Mouse (Mus musculus) neural tube, embryonic 14.5 days (tissue): ENCODE measurements at regions not wholly inside any gene's neighbourhood (a gene's known extent, or its start where the extent isn't known, plus 50 kb on each side); places are given as distances from the start of the nearest gene placed in this dataset.
"Not testable (repeated sequence)": the region's sequence is repeated elsewhere in the genome, so short reads cannot be mapped to it uniquely, and the experiment has no call there.

ENCODE experiments used
- ATAC-seq: fragments of 200-750 bp; cut with Nextera tagmentation; 2 replicates; pipeline ENCODE4 v1.8.0; 2017; ENCODE audit warnings: low read depth, mild to moderate bottlenecking, moderate TSS enrichment, moderate library complexity
- H3K27ac ChIP-seq: fragments of 300-500 bp; sonication (generic); 2 replicates; pipeline ENCODE4 v1.5.1; 2014; ENCODE audit warnings: low read depth, mild to moderate bottlenecking, control low read depth, low read length, moderate library complexity, mixed read lengths
- H3K27me3 ChIP-seq: fragments of 300-500 bp; sonication (generic); 2 replicates; pipeline ENCODE4 v1.6.1; 2014; ENCODE audit warnings: low read length; ENCODE audit not compliant: control insufficient read depth, insufficient read depth
- H3K36me3 ChIP-seq: fragments of 300-500 bp; sonication (generic); 2 replicates; pipeline ENCODE4 v1.6.1; 2014; ENCODE audit warnings: low read length, mixed read lengths; ENCODE audit not compliant: control insufficient read depth, insufficient read depth
- H3K4me1 ChIP-seq: fragments of 300-500 bp; sonication (generic); 2 replicates; pipeline ENCODE4 v1.6.1; 2014; ENCODE audit warnings: low read length; ENCODE audit not compliant: control insufficient read depth, insufficient read depth
- H3K4me2 ChIP-seq: fragments of 300-500 bp; sonication (generic); 2 replicates; pipeline ENCODE4 v1.6.1; 2014; ENCODE audit warnings: mild to moderate bottlenecking, low read depth, low read length, control low read depth
- H3K4me3 ChIP-seq: fragments of 300-500 bp; sonication (generic); 2 replicates; pipeline ENCODE4 v1.5.1; 2014; ENCODE audit warnings: low read depth, low read length, control low read depth, mixed read lengths
- H3K9ac ChIP-seq: fragments of 300-500 bp; sonication (generic); replicated peaks from 2 replicates; pipeline ENCODE4 v1.6.1; 2014; ENCODE audit warnings: low read depth, mild to moderate bottlenecking, control low read depth, low read length, mixed read lengths
- H3K9me3 ChIP-seq: fragments of 300-500 bp; sonication (generic); 2 replicates; pipeline ENCODE4 v1.6.1; 2016; ENCODE audit warnings: low read length; ENCODE audit not compliant: control insufficient read depth
- WGBS: fragments of 180-500 bp; shearing (Covaris S2); extraction: QIAGEN DNeasy Blood & Tissue Kit; methylation state at CpG from one replicate; pipeline ENCODE4 v1.1.7; 2014; 5-methylcytosine and 5-hydroxymethylcytosine counted together

DNA sequence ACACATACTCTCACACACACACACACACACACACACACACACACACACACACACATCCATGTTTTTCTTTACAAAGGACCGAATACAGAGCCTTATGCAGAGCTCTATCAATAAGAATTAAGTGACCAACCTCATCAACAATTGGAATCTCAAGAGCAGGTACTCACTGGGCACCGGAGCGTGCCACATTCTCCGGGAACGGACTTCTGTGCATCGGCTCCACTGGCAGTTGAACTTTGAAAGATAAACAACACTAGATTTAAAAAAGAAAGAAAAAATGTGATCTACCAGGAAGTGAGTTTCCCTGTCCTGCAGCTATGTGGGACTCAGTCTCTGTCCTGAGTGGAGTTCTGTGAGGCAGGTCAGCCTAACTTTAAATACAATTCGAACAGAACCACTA, 327.5 kb upstream of the Irx2 start:
- peaks cover 8% of the 10 kb centered on the region for H3K27me3 ChIP-seq
- H3K4me2 ChIP-seq: no peak overlapping the region
- no peak for ATAC-seq
- no peaks in the 10 kb centered on the region for H3K36me3 ChIP-seq
- H3K4me3 ChIP-seq: no peak overlapping the region
- H3K9ac ChIP-seq: no peak overlapping the region
- no peak overlapping the region for H3K27ac ChIP-seq
- WGBS: 72% methylated on average over 7 of the region's 7 CpGs
- no peaks in the 10 kb centered on the region for H3K9me3 ChIP-seq
- peaks cover 10% of the 10 kb centered on the region for H3K4me1 ChIP-seq

- Histone ChIP-seq H3K4me2 (peak overlapping the region; percentile 16; the same call in 1 of the 2 replicates), H3K36me3 (no peaks in the 10 kb centered on the region), H3K9ac (no peak overlapping the region), H3K27me3 (peaks cover 6% of the 10 kb centered on the region), H3K4me3 (no peak overlapping the region), H3K27ac (no peak overlapping the region), H3K9me3 (no peaks in the 10 kb centered on the region), H3K4me1 (peaks cover 10% of the 10 kb centered on the region)
- 53% methylated on average over 15 of the region's 15 CpGs for WGBS
- no peak for ATAC-seq
These were observed 326.8 kb upstream of the Irx2 start for GRCm38 (mm10) chr13:72301841-72302240.

GRCm38 (mm10) chr13:72302436-72303125, 326.0 kb upstream of the Irx2 start:
- peaks cover 1% of the 10 kb centered on the region; the same call in 1 of the 2 replicates for H3K27me3 ChIP-seq
- no peaks in the 10 kb centered on the region for H3K9me3 ChIP-seq
- H3K4me2 ChIP-seq: peak overlapping the region; percentile 16; the same call in 1 of the 2 replicates
- no peaks in the 10 kb centered on the region for H3K36me3 ChIP-seq
- H3K27ac ChIP-seq: no peak overlapping the region
- WGBS: 62% methylated on average over 19 of the region's 19 CpGs
- H3K4me3 ChIP-seq: no peak overlapping the region
- no peak overlapping the region for H3K9ac ChIP-seq
- ATAC-seq: no peak
- peaks cover 10% of the 10 kb centered on the region for H3K4me1 ChIP-seq

GRCm38 (mm10) chr13:72303126-72303760, 325.4 kb upstream of the Irx2 start:
- Histone ChIP-seq H3K9ac (no peak overlapping the region), H3K9me3 (no peaks in the 10 kb centered on the region), H3K27ac (no peak overlapping the region), H3K4me3 (no peak overlapping the region), H3K4me1 (peaks cover 10% of the 10 kb centered on the region), H3K36me3 (no peaks in the 10 kb centered on the region), H3K27me3 (no peaks in the 10 kb centered on the region; the same call in 1 of the 2 replicates), H3K4me2 (no peak overlapping the region)
- ATAC-seq: no peak
- 30% methylated on average over 15 of the region's 15 CpGs for WGBS

- Histone ChIP-seq H3K27ac (no peak overlapping the region), H3K36me3 (no peaks in the 10 kb centered on the region), H3K4me2 (no peak overlapping the region), H3K27me3 (no peaks in the 10 kb centered on the region), H3K4me3 (no peak overlapping the region), H3K9ac (no peak overlapping the region), H3K4me1 (no peaks in the 10 kb centered on the region), H3K9me3 (no peaks in the 10 kb centered on the region; the same call in 1 of the 2 replicates)
- 67% methylated on average over 10 of the region's 10 CpGs for WGBS
- ATAC-seq: no peak
These were observed 304.5 kb upstream of the Irx2 start for GRCm38 (mm10) chr13:72324041-72324690.

DNA sequence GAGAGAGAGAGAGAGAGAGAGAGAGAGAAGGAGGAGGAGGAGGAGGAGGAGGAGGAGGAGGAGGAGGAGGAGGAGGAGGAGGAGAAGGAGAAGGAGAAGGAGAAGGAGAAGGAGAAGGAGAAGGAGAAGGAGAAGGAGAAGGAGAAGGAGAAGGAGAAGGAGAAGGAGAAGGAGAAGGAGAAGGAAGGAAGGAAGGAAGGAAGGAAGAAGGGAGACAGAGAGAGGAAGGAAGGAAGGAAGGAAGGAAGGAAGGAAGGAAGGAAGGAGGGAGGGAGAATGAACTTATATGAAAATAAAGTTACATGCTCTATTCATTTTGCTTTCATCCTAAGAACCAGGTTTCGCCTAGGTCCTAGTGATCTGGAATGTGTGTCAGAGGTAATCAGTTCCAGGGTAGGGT, 302.4 kb upstream of the Irx2 start:
- not testable (repeated sequence) for H3K27ac ChIP-seq, H3K9ac ChIP-seq, H3K9me3 ChIP-seq, H3K27me3 ChIP-seq, H3K4me2 ChIP-seq, H3K36me3 ChIP-seq, H3K4me1 ChIP-seq, H3K4me3 ChIP-seq, ATAC-seq
- WGBS: 84% methylated on average over 1 of the region's 1 CpGs

DNA sequence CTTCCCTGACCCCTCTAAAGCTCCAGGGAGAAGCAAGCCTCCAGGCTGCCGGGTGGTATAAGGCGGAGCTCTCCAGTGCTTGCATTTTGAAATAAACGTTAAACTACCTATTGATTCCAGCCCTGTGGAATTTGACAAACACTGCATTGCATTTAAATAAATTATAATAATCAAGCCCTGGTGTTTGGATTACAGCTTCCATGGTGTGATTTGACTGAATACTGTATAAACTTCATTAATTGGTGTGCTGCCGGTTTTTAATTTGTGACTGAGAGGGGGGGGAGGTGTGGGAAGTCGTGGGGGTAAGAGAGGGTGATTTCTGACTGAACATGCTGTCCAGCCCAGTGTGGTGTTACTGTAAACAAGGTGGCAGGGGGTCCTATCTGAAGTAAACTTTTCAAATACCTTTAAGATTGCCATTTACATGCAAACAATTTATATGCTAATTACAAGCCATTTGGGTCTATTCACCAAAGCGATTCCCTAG, 282.9 kb upstream of the Irx2 start:
- ATAC-seq: peak; percentile 45; the same call in 1 of the 2 replicates

DNA sequence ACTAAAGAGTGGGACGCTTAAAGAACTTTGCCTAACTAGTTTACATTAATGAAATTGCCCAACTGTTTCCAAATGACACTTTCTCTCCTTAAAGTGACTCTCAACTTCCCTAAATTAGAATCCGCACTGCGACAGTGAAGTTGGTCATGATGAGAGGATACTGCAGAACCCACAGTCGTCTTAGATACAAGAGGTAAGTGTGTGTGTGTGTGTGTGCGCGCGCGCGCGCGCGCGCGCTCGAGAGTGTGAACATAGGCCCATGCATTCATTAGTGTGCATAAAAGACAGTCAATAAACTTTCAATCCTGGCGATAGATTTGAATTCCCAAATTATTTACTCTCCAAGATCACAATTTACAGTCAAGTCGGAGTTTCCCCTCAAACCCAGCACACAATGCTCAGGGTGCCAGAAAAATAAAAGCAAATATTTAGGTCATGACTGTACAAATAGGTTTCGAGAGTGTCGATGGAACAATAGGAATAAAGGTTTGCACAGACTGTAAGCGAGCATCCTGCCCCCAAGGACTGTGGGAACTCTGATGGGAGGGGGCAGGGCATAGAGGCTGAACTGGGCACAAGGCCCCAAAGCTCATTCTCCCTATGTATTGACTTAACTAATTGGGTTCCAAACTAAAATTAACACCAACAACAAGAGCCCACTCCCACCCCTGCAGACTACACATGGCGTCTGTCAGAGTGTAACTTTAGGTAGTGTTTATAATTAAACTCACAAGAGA, 282.2 kb upstream of the Irx2 start:
- whole genome bisulfite sequencing: 10% methylated on average over 21 of the region's 21 CpGs
- Histone ChIP-seq H3K4me1 (peaks cover 5% of the 10 kb centered on the region; the same call in 1 of the 2 replicates), H3K36me3 (no peaks in the 10 kb centered on the region), H3K9ac (no peak overlapping the region), H3K27ac (no peak overlapping the region), H3K4me2 (no peak overlapping the region), H3K27me3 (no peaks in the 10 kb centered on the region), H3K4me3 (no peak overlapping the region), H3K9me3 (no peaks in the 10 kb centered on the region)
- ATAC-seq: peak; percentile 63

More for the DNA sequence above, 282.9 kb upstream of the Irx2 start:
- Histone ChIP-seq H3K9me3 (no peaks in the 10 kb centered on the region), H3K27me3 (no peaks in the 10 kb centered on the region), H3K36me3 (no peaks in the 10 kb centered on the region), H3K4me1 (peaks cover 5% of the 10 kb centered on the region; the same call in 1 of the 2 replicates), H3K4me3 (no peak overlapping the region), H3K9ac (no peak overlapping the region), H3K27ac (no peak overlapping the region), H3K4me2 (no peak overlapping the region)
- WGBS: 6% methylated on average over 6 of the region's 6 CpGs
